Mouse (Mus musculus) kidney, adult 2 months (tissue): ENCODE measurements around the gene Pnpla3.

ENCODE experiments used
- CTCF ChIP-seq: fragments of 200-500 bp; conservative IDR thresholded peaks from 2 replicates; pipeline ENCODE4 v1.5.1; 2011; ENCODE audit warnings: low read depth, mild to moderate bottlenecking, control low read depth, low read length, moderate library complexity, mixed read lengths; ENCODE audit not compliant: insufficient read depth, insufficient read length
- POLR2A ChIP-seq: fragments of 200-500 bp; IDR thresholded peaks from one replicate; pipeline ENCODE4 v1.6.1; 2011; ENCODE audit warnings: low read depth, low read length, control low read depth

- TF ChIP-seq POLR2A, result no peak
- TF ChIP-seq CTCF, result no peak
Observed at GRCm38 (mm10) chr15:84231113-84231712, 63.6 kb downstream of the Pnpla3 start.
